Mouse (Mus musculus): ENCODE data around the gene Olfr548-ps1. TPM values are rescaled to one million over a fixed set of nuclear protein-coding genes. Genes with fewer than 3 reads are reported as not detected.

Olfr548-ps1 gene
- polyA plus RNA-seq, 1 experiment from 2014 or later, result not detected

- Histone ChIP-seq H3K27me3 (no peaks in the 10 kb centered on the region), H3K9ac (replicated peaks) (no peak overlapping the region), H3K4me2 (no peak overlapping the region), H3K9me3 (no peaks in the 10 kb centered on the region), H3K4me1 (replicated peaks) (no peaks in the 10 kb centered on the region), H3K4me3 (replicated peaks) (no peak overlapping the region), H3K27ac (no peak overlapping the region), H3K36me3 (no peaks in the 10 kb centered on the region)
- WGBS, result 83% methylated on average over 3 of the region's 3 CpGs
- no peak for ATAC-seq (ENCODE audit: insufficient number of reproducible peaks, insufficient read depth, low FRiP score, low TSS enrichment, low read depth)
Measured at GRCm38 (mm10) chr7:102573174-102573830, 32.6 kb downstream of the Olfr548-ps1 start.

- H3K27ac ChIP-seq, result no peak overlapping the region
- no peaks in the 10 kb centered on the region for H3K36me3 ChIP-seq
- 76% methylated on average over 6 of the region's 6 CpGs for WGBS
- no peak overlapping the region for H3K4me2 ChIP-seq
- no peaks in the 10 kb centered on the region for H3K4me1 ChIP-seq (replicated peaks)
- no peak overlapping the region for H3K9ac ChIP-seq (replicated peaks)
- ATAC-seq (ENCODE audit: insufficient number of reproducible peaks, insufficient read depth, low FRiP score, low TSS enrichment, low read depth), result no peak
- no peak overlapping the region for H3K4me3 ChIP-seq (replicated peaks)
- H3K27me3 ChIP-seq, result no peaks in the 10 kb centered on the region
- H3K9me3 ChIP-seq, result no peaks in the 10 kb centered on the region
Measured at GRCm38 (mm10) chr7:102575998-102576397, 35.3 kb downstream of the Olfr548-ps1 start.

- Histone ChIP-seq H3K9me3 (no peaks in the 10 kb centered on the region), H3K27ac (no peak within 1 kb of the TSS), H3K36me3 (no peaks in the 10 kb centered on the region), H3K9ac (replicated peaks) (no peak within 1 kb of the TSS), H3K4me3 (replicated peaks) (no peak within 1 kb of the TSS), H3K4me2 (no peak within 1 kb of the TSS), H3K27me3 (no peaks in the 10 kb centered on the region), H3K4me1 (replicated peaks) (no peaks in the 10 kb centered on the region)
- no peak for ATAC-seq (ENCODE audit: insufficient number of reproducible peaks, insufficient read depth, low FRiP score, low TSS enrichment, low read depth)
- WGBS, result 90% methylated on average over 3 of the region's 3 CpGs
Measured at GRCm38 (mm10) chr7:102591786-102592185, 51.1 kb downstream of the Olfr548-ps1 start, which contains the start of gene Olfr551. Gene Olfr551, minus strand, starts transcription at chr7:102591886.

Other genes with a start within 250 kb of the Olfr548-ps1 start
- gene Rrm1, start 99.2 kb upstream of the Olfr548-ps1 start, polyA plus RNA-seq (2016; fragmentation: Nextera tagmentation; extraction: Ambion mirVana), result 190 and 192 TPM in 2 replicates
- gene Olfr543, start 59.2 kb upstream of the Olfr548-ps1 start, polyA plus RNA-seq (2016; fragmentation: Nextera tagmentation; extraction: Ambion mirVana), result 0.24 and 0.33 TPM in 2 replicates
- not detected in 2 replicates for gene Olfr544, start 52.6 kb upstream of the Olfr548-ps1 start, polyA plus RNA-seq (2016; fragmentation: Nextera tagmentation; extraction: Ambion mirVana)
- 0.09 TPM in 1 of 2 replicates, not detected in the other for gene Olfr545, start 41.3 kb upstream of the Olfr548-ps1 start, polyA plus RNA-seq (2016; fragmentation: Nextera tagmentation; extraction: Ambion mirVana)
- not detected in 2 replicates for gene Olfr547, start 6.1 kb upstream of the Olfr548-ps1 start, polyA plus RNA-seq (2016; fragmentation: Nextera tagmentation; extraction: Ambion mirVana)
- gene Olfr549, start 9.0 kb downstream of the Olfr548-ps1 start, polyA plus RNA-seq (2016; fragmentation: Nextera tagmentation; extraction: Ambion mirVana), result not detected in 2 replicates
- gene Trim21, start 24.6 kb downstream of the Olfr548-ps1 start, polyA plus RNA-seq (2016; fragmentation: Nextera tagmentation; extraction: Ambion mirVana), result 0.44 and 0.59 TPM in 2 replicates
- not detected in 2 replicates for gene Olfr550, start 30.5 kb downstream of the Olfr548-ps1 start, polyA plus RNA-seq (2016; fragmentation: Nextera tagmentation; extraction: Ambion mirVana)
- not detected in 2 replicates for gene Olfr551, start 51.0 kb downstream of the Olfr548-ps1 start, polyA plus RNA-seq (2016; fragmentation: Nextera tagmentation; extraction: Ambion mirVana)
- gene Olfr552, start 56.9 kb downstream of the Olfr548-ps1 start, polyA plus RNA-seq (2016; fragmentation: Nextera tagmentation; extraction: Ambion mirVana), result not detected in 2 replicates
- not detected in 2 replicates for gene Olfr553, start 77.3 kb downstream of the Olfr548-ps1 start, polyA plus RNA-seq (2016; fragmentation: Nextera tagmentation; extraction: Ambion mirVana)
- not detected in 2 replicates for gene Olfr554, start 97.5 kb downstream of the Olfr548-ps1 start, polyA plus RNA-seq (2016; fragmentation: Nextera tagmentation; extraction: Ambion mirVana)
- not detected in 2 replicates for gene Olfr555, start 117.9 kb downstream of the Olfr548-ps1 start, polyA plus RNA-seq (2016; fragmentation: Nextera tagmentation; extraction: Ambion mirVana)
- not detected in 2 replicates for gene Olfr556, start 124.0 kb downstream of the Olfr548-ps1 start, polyA plus RNA-seq (2016; fragmentation: Nextera tagmentation; extraction: Ambion mirVana)
- gene Trim68, start 146.4 kb downstream of the Olfr548-ps1 start, polyA plus RNA-seq (2016; fragmentation: Nextera tagmentation; extraction: Ambion mirVana), result 14.9 and 15.0 TPM in 2 replicates
- gene Olfr557, start 155.0 kb downstream of the Olfr548-ps1 start, polyA plus RNA-seq (2016; fragmentation: Nextera tagmentation; extraction: Ambion mirVana), result not detected in 2 replicates
- gene Olfr558, start 161.3 kb downstream of the Olfr548-ps1 start, polyA plus RNA-seq (2016; fragmentation: Nextera tagmentation; extraction: Ambion mirVana), result not detected in 2 replicates
- not detected in 2 replicates for gene Olfr33, start 178.2 kb downstream of the Olfr548-ps1 start, polyA plus RNA-seq (2016; fragmentation: Nextera tagmentation; extraction: Ambion mirVana)
- not detected in 2 replicates for gene Olfr559, start 186.6 kb downstream of the Olfr548-ps1 start, polyA plus RNA-seq (2016; fragmentation: Nextera tagmentation; extraction: Ambion mirVana)
- gene Olfr560, start 218.5 kb downstream of the Olfr548-ps1 start, polyA plus RNA-seq (2016; fragmentation: Nextera tagmentation; extraction: Ambion mirVana), result not detected in 2 replicates
- not detected in 2 replicates for gene Olfr78, start 218.6 kb downstream of the Olfr548-ps1 start, polyA plus RNA-seq (2016; fragmentation: Nextera tagmentation; extraction: Ambion mirVana)
- not detected in 2 replicates for gene Olfr561, start 230.3 kb downstream of the Olfr548-ps1 start, polyA plus RNA-seq (2016; fragmentation: Nextera tagmentation; extraction: Ambion mirVana)

Measured in limb, embryonic 12.5 days (tissue).